Mouse (Mus musculus) lung, embryonic 14.5 days (tissue): ENCODE measurements around the gene Tnfaip6. TPM values are rescaled to one million over a fixed set of nuclear protein-coding genes. Genes with fewer than 3 reads are reported as not detected.

Source experiments
- ATAC-seq: fragments of 200-750 bp; cut with Nextera tagmentation; 2 replicates; pipeline ENCODE4 v1.8.0; 2017; ENCODE audit warnings: mild to moderate bottlenecking, moderate TSS enrichment, moderate library complexity; ENCODE audit not compliant: insufficient read depth
- DNase-seq: peaks from one replicate; pipeline ENCODE4 v3.0.0-alpha.2; 2015
- H3K27ac ChIP-seq: fragments of 300-500 bp; sonication (generic); 2 replicates; pipeline ENCODE4 v1.5.1; 2014; ENCODE audit warnings: low read depth, mild to moderate bottlenecking, moderate library complexity
- H3K27me3 ChIP-seq: fragments of 300-500 bp; sonication (generic); 2 replicates; pipeline ENCODE4 v1.6.1; 2014; ENCODE audit warnings: low read length, control low read depth; ENCODE audit not compliant: insufficient read depth
- H3K36me3 ChIP-seq: fragments of 300-500 bp; sonication (generic); 2 replicates; pipeline ENCODE4 v1.6.1; 2014; ENCODE audit warnings: control low read depth; ENCODE audit not compliant: insufficient read depth
- H3K4me1 ChIP-seq: fragments of 300-500 bp; sonication (generic); 2 replicates; pipeline ENCODE4 v1.6.1; 2014; ENCODE audit warnings: antibody characterized with exemption, control low read depth; ENCODE audit not compliant: insufficient read depth
- H3K4me2 ChIP-seq: fragments of 300-500 bp; sonication (generic); 2 replicates; pipeline ENCODE4 v1.6.1; 2014; ENCODE audit warnings: mild to moderate bottlenecking
- H3K4me3 ChIP-seq: fragments of 300-500 bp; sonication (generic); 2 replicates; pipeline ENCODE4 v1.5.1; 2014; ENCODE audit warnings: low read depth, low read length
- H3K9ac ChIP-seq: fragments of 300-500 bp; sonication (generic); 2 replicates; pipeline ENCODE4 v1.6.1; 2014
- H3K9me3 ChIP-seq: fragments of 300-500 bp; sonication (generic); 2 replicates; pipeline ENCODE4 v1.6.1; 2016; ENCODE audit warnings: low read depth, low read length, control low read depth
- CTCF ChIP-seq: IDR thresholded peaks from 2 replicates; pipeline ENCODE4 v1.5.1; 2016; ENCODE audit warnings: antibody characterized with exemption, low read depth
- WGBS: fragments of 180-500 bp; shearing (Covaris S2); extraction: QIAGEN DNeasy Blood & Tissue Kit; methylation state at CpG from one replicate; pipeline ENCODE4 v1.1.7; 2014; 5-methylcytosine and 5-hydroxymethylcytosine counted together
- polyA plus RNA-seq: library from polyadenylated mRNA; unstranded; fragments of >200 nt; fragmentation: Nextera tagmentation; extraction: Ambion mirVana; gene quantifications from 2 replicates; pipeline ENCODE4 v1.2.1, GENCODE M21; 2014

Tnfaip6 gene
- polyA plus RNA-seq, 1 experiment from 2014 or later, result 6.2 TPM

DNA sequence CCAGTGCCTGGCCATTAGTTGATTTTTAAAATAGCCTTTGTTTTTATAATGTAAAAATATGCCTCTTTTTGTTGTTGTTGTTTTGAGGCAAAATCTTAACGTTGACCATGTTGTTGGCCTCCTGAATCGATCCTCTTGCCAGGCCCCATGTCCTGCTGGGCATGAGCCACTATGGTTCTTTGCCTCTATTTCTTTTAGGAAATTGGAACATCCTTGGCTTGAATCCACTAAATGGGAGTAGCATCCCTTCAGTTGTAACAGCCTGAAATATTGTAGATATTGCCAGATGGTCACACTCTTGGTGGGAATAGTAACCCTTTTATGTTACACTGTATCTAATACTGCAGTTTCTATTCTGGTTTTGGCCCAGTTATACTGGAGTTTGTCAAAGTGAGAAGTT, 46.8 kb downstream of the Tnfaip6 start:
- Histone ChIP-seq H3K9ac (no peak overlapping the region), H3K4me3 (no peak overlapping the region), H3K36me3 (peaks cover 83% of the 10 kb centered on the region), H3K27ac (no peak overlapping the region), H3K27me3 (no peaks in the 10 kb centered on the region), H3K4me1 (no peaks in the 10 kb centered on the region), H3K9me3 (no peaks in the 10 kb centered on the region), H3K4me2 (no peak overlapping the region)
- TF ChIP-seq CTCF, result no peak
- ATAC-seq, result no peak
- 90% methylated on average over 2 of the region's 2 CpGs for WGBS
- DNase-seq, result no peak

Other genes starting within 250 kb of the Tnfaip6 start
- gene Rbm43, start 102.8 kb upstream of the Tnfaip6 start, polyA plus RNA-seq, result 18.2 and 19.2 TPM in 2 replicates
- 19.4 and 20.3 TPM in 2 replicates for gene Nmi, start 64.5 kb upstream of the Tnfaip6 start, polyA plus RNA-seq
- gene Rif1, start 34.8 kb downstream of the Tnfaip6 start, polyA plus RNA-seq, result 57.0 and 61.9 TPM in 2 replicates